In genomic region chr1:188159108-188159507, GRCm38 (mm10) we compare ENCODE assay signal across 15 mouse cellular contexts.
"Had no signal": no experiment of that assay in that cellular context is flagged by ENCODE, and none has a peak within 500 bp of the region (broad histone marks: within the 10 kb centered on the region; RNA-seq: fewer than 3 reads in every experiment).

No protein-coding gene starts in this region.

- H3K4me3 ChIP-seq: left cerebral cortex, adult 2 months; limb, embryonic 12.5 days; limb, embryonic 15.5 days; megakaryocyte, embryonic 14.5 days; midbrain, embryonic 10.5 days; midbrain, embryonic 13.5 days had no signal

- H3K27me3 ChIP-seq: limb, embryonic 12.5 days; limb, embryonic 15.5 days; megakaryocyte, embryonic 14.5 days had no signal

- H3K4me1 ChIP-seq: limb, embryonic 12.5 days; limb, embryonic 15.5 days had no signal

- H3K9me3 ChIP-seq: limb, embryonic 12.5 days; limb, embryonic 15.5 days; midbrain, embryonic 10.5 days; midbrain, embryonic 13.5 days had no signal

- H3K36me3 ChIP-seq: limb, embryonic 12.5 days; limb, embryonic 15.5 days; midbrain, embryonic 10.5 days; midbrain, embryonic 13.5 days had no signal

- H3K27ac ChIP-seq: kidney, postnatal 0 days; left cerebral cortex, adult 2 months; limb, embryonic 12.5 days; limb, embryonic 15.5 days; liver, embryonic 14.5 days; midbrain, embryonic 10.5 days; midbrain, embryonic 13.5 days had no signal

- DNase-seq: layer of hippocampus, postnatal 36 days; liver, postnatal 0 days; lung, embryonic 14.5 days; lung, postnatal 36 days; thymus, adult 2 months; thymus, postnatal 14 days; thymus, postnatal 4 days had no signal
